16 mouse cellular contexts compared by ENCODE assay signal in the genomic region with DNA sequence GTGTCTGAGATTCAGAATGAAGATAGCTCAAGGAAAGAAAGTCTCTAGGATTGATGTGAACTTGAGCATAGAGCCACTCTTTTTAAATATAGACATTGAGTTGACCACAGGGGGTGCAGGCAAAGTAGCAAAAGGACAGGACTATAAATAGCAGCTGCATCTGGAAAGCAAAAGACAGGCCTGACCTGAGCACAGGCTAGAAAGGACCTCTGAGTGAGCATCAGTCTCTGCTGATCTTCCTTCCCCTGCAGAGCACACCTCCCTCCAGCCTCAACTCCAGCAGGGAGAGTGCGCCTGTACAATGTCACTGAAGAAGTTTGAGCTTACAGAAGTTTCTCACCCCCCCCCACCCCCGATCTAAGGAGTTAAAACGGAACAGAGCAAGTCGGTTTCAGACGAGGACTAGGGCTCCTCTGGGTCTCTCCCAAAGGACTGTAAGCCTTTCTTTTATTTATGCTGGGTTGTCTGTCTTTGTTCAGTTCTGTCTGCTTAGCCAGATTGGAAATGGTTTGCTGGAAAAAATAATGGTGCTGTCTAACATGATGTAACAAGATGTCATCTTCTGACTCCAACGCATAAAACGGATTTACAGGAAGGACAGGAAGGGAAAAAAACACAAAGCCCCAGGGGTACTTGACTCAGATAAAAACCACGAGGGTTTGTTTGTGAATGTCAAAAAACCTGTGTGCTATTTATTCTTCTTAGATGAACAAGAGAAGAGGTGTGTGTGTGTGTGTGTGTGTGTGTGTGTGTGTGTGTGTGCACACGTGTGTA. TPM values are rescaled to one million over a fixed set of nuclear protein-coding genes. Genes with fewer than 3 reads are reported as not detected.
A peak's percentile ranks its signal among the peaks of the same experiment; 100 is the strongest.
DNase-seq lines count a peak whose midpoint lies in the region; ATAC-seq and TF ChIP-seq lines count a peak whose summit lies in the region.
"Had no signal": no experiment of that assay in that cellular context is flagged by ENCODE, and none has a peak within 500 bp of the region (broad histone marks: within the 10 kb centered on the region; RNA-seq: fewer than 3 reads in every experiment).

No protein-coding gene starts in this region.

- WGBS in heart, embryonic 15.5 days = 25% methylated on average over 9 of the region's 9 CpGs
- 40% methylated on average over 9 of the region's 9 CpGs for WGBS in embryonic facial prominence, embryonic 11.5 days

- intact Hi-C loops in heart, postnatal 10 days (cut with DNase I) = no loop called here

- no peaks in the 10 kb centered on the region for H3K36me3 ChIP-seq in heart, embryonic 15.5 days
- H3K36me3 ChIP-seq in embryonic facial prominence, embryonic 11.5 days (replicated peaks; ENCODE audit: control insufficient read depth, insufficient read depth, low read depth, low read length) = no peaks in the 10 kb centered on the region
- H3K36me3 ChIP-seq in myocyte (ENCODE audit: control insufficient read depth, insufficient read depth) = no peaks in the 10 kb centered on the region
- H3K36me3 ChIP-seq: hindbrain, embryonic 15.5 days; limb, embryonic 13.5 days had no signal

- no peak overlapping the region for H3K9ac ChIP-seq in heart, embryonic 15.5 days
- no peak overlapping the region for H3K9ac ChIP-seq in embryonic facial prominence, embryonic 11.5 days (replicated peaks; ENCODE audit: low read length)
- H3K9ac ChIP-seq: hindbrain, embryonic 15.5 days; limb, embryonic 13.5 days had no signal

- H3K27ac ChIP-seq in heart, embryonic 15.5 days = peak overlapping the region; percentile 77
- H3K27ac ChIP-seq in embryonic facial prominence, embryonic 11.5 days (replicated peaks; ENCODE audit: low read depth, low read length) = no peak overlapping the region
- H3K27ac ChIP-seq: hindbrain, embryonic 15.5 days; limb, embryonic 13.5 days had no signal

- H3K4me1 ChIP-seq in heart, embryonic 15.5 days (replicated peaks) = peaks cover 15% of the 10 kb centered on the region
- H3K4me1 ChIP-seq in embryonic facial prominence, embryonic 11.5 days (ENCODE audit: control insufficient read depth, insufficient read depth, low read length) = no peaks in the 10 kb centered on the region
- H3K4me1 ChIP-seq: hindbrain, embryonic 15.5 days had no signal

- no peaks in the 10 kb centered on the region for H3K27me3 ChIP-seq in heart, embryonic 15.5 days
- no peaks in the 10 kb centered on the region for H3K27me3 ChIP-seq in embryonic facial prominence, embryonic 11.5 days (ENCODE audit: control insufficient read depth, insufficient read depth, low read length)
- H3K27me3 ChIP-seq in myocyte (ENCODE audit: control insufficient read depth, insufficient read depth, insufficient read length) = no peaks in the 10 kb centered on the region
- H3K27me3 ChIP-seq: hindbrain, embryonic 15.5 days; limb, embryonic 13.5 days had no signal

- H3K79me2 ChIP-seq in myocyte (ENCODE audit: control insufficient read depth, insufficient read depth) = no peaks in the 10 kb centered on the region

- H3K9me3 ChIP-seq in heart, embryonic 15.5 days (replicated peaks) = no peaks in the 10 kb centered on the region
- H3K9me3 ChIP-seq in embryonic facial prominence, embryonic 11.5 days (replicated peaks; ENCODE audit: control insufficient read depth, low read length) = no peaks in the 10 kb centered on the region
- H3K9me3 ChIP-seq: hindbrain, embryonic 15.5 days; limb, embryonic 13.5 days had no signal

- no peak for DNase-seq in heart, postnatal 10 days
- peak; percentile 30 for DNase-seq in embryonic facial prominence, embryonic 11.5 days (ENCODE audit: low spot score)
- no peak for DNase-seq in B cell, adult 2 months
- no peak for DNase-seq in right cerebral cortex, postnatal 25 days
- DNase-seq: cerebellum, adult 2 months; embryo, embryonic 11 days; gastrocnemius, postnatal 14 days; lung, adult 18-20 months; thymus, postnatal 14 days had no signal

- no peak for ATAC-seq in heart, embryonic 15.5 days (replicated peaks; ENCODE audit: insufficient number of reproducible peaks, insufficient read depth, low FRiP score, low read depth)
- ATAC-seq in CD4-positive, CD25-positive, alpha-beta regulatory T cell, adult 4 months = peak; percentile 34
- ATAC-seq in embryonic facial prominence, embryonic 11.5 days (replicated peaks; ENCODE audit: insufficient number of reproducible peaks, low FRiP score, low TSS enrichment, low read depth) = no peak
- ATAC-seq: activated CD4-positive, CD25-positive, alpha-beta regulatory T cell, adult 4 months; forebrain, embryonic 16.5 days had no signal

- H3ac ChIP-seq in myocyte (ENCODE audit: control insufficient read depth, insufficient read length) = no peak overlapping the region

- no peak overlapping the region for H3K4me3 ChIP-seq in heart, embryonic 15.5 days
- no peak overlapping the region for H3K4me3 ChIP-seq in embryonic facial prominence, embryonic 11.5 days (ENCODE audit: low read depth, low read length)
- H3K4me3 ChIP-seq in myocyte = no peak overlapping the region
- H3K4me3 ChIP-seq: hindbrain, embryonic 15.5 days; limb, embryonic 13.5 days had no signal

- H3K4me2 ChIP-seq in heart, embryonic 15.5 days = no peak overlapping the region
- H3K4me2 ChIP-seq in embryonic facial prominence, embryonic 11.5 days (ENCODE audit: low read depth, low read length) = no peak overlapping the region
- peak overlapping the region; percentile 8 for H3K4me2 ChIP-seq in myocyte (ENCODE audit: low read depth)
- H3K4me2 ChIP-seq: hindbrain, embryonic 15.5 days; limb, embryonic 13.5 days had no signal

- no peak for TF ChIP-seq POLR2A in myocyte (IDR thresholded peaks at IDR 0.05; ENCODE audit: insufficient read length, low read depth)

TF ChIP-seq in myocyte, 11 proteins besides CTCF, POLR2A, EP300 and RAD21:
- TF ChIP-seq E2F4 (IDR thresholded peaks at IDR 0.05; ENCODE audit: insufficient read depth) (no peak), POLR2AphosphoS2 (IDR thresholded peaks at IDR 0.05; ENCODE audit: insufficient read length, low read depth) (no peak), MAX (IDR thresholded peaks at IDR 0.05; ENCODE audit: low read depth) (no peak), CEBPB (IDR thresholded peaks at IDR 0.05; ENCODE audit: insufficient read depth, poor library complexity, severe bottlenecking) (peak; percentile 92)

RNA-seq across cellular contexts. Expression of gene Lclat1, which starts 26.2 kb away (rescaled TPM):
- 35.9 and 36.3 TPM in 2 replicates for polyA plus RNA-seq in heart, embryonic 15.5 days (2015; fragmentation: Nextera tagmentation; extraction: Ambion mirVana)
- 100 to 1,000 TPM; 139 to 218 TPM for total RNA-seq in heart, postnatal 10 days (2021)
- 10 to 100 TPM; 83.5 to 84.1 TPM for polyA plus RNA-seq in CD4-positive, CD25-positive, alpha-beta regulatory T cell, adult 4 months (2017; shearing (Covaris generic))
- polyA plus RNA-seq in embryonic facial prominence, embryonic 11.5 days (2014; fragmentation: Nextera tagmentation; extraction: Ambion mirVana) = 18.6 and 19.3 TPM in 2 replicates
- 27.2 TPM for polyA plus RNA-seq in myocyte (2012; fragmentation: generic; extraction: Trizol)
